Mouse (Mus musculus) right cerebral cortex, postnatal 36 days (tissue): Measurements from ENCODE around the gene Ube2d3.
"Not testable (repeated sequence)": the region's sequence is repeated elsewhere in the genome, so short reads cannot be mapped to it uniquely, and the experiment has no call there.

Experiments used
- DNase-seq, 2 experiments: peaks; one replicate each; pipeline ENCODE4 v3.0.0; 2022; ENCODE audit warnings: low spot score in 2 of 2, mixed read lengths in 1 of 2

Ube2d3 gene

GRCm38 (mm10) chr3:135438531-135438912, 573 bp downstream of the Ube2d3 start:
- DNase-seq = peak; percentile 86 to 90

- peak; percentile 65 to 73 for DNase-seq
These were observed 1.1 kb downstream of the Ube2d3 start for GRCm38 (mm10) chr3:135438913-135439531.

- DNase-seq = no peak
These were observed 1.7 kb downstream of the Ube2d3 start for GRCm38 (mm10) chr3:135439651-135440050.

GRCm38 (mm10) chr3:135440221-135440620, 2.3 kb downstream of the Ube2d3 start:
- no peak for DNase-seq

- no peak for DNase-seq
These were observed 2.7 kb downstream of the Ube2d3 start for GRCm38 (mm10) chr3:135440621-135441020.

GRCm38 (mm10) chr3:135444930-135445329, 7.0 kb downstream of the Ube2d3 start:
- DNase-seq = no peak

GRCm38 (mm10) chr3:135458981-135459380, 21.0 kb downstream of the Ube2d3 start:
- no peak for DNase-seq

GRCm38 (mm10) chr3:135468402-135468801, 30.5 kb downstream of the Ube2d3 start:
- DNase-seq = no peak

- no peak for DNase-seq
These were observed 31.2 kb downstream of the Ube2d3 start for GRCm38 (mm10) chr3:135469146-135469545.

GRCm38 (mm10) chr3:135469974-135470373, 32.0 kb downstream of the Ube2d3 start:
- DNase-seq = peak; percentile 65 to 69

GRCm38 (mm10) chr3:135470823-135471222, 32.9 kb downstream of the Ube2d3 start:
- no peak for DNase-seq

- DNase-seq = no peak
These were observed 37.1 kb downstream of the Ube2d3 start for GRCm38 (mm10) chr3:135475025-135475424.

- peak in 1 of 2 experiments; percentile 23 for DNase-seq
These were observed 38.3 kb downstream of the Ube2d3 start for GRCm38 (mm10) chr3:135476286-135476685.

- DNase-seq = no peak
These were observed 39.0 kb downstream of the Ube2d3 start for GRCm38 (mm10) chr3:135476977-135477376.

- DNase-seq = not testable (repeated sequence)
These were observed 41.1 kb downstream of the Ube2d3 start for GRCm38 (mm10) chr3:135479090-135479489.

GRCm38 (mm10) chr3:135480767-135481166, 42.8 kb downstream of the Ube2d3 start:
- no peak for DNase-seq

GRCm38 (mm10) chr3:135481608-135482007, 43.7 kb downstream of the Ube2d3 start:
- DNase-seq = no peak

- not testable (repeated sequence) for DNase-seq
These were observed 46.7 kb downstream of the Ube2d3 start for GRCm38 (mm10) chr3:135484650-135485049.

- DNase-seq = peak; percentile 44 to 61
These were observed 47.4 kb downstream of the Ube2d3 start, which contains the start of gene Manba for GRCm38 (mm10) chr3:135485128-135485899. Gene Manba, plus strand, starts transcription at chr3:135485611.

- no peak for DNase-seq
These were observed 47.9 kb downstream of the Ube2d3 start for GRCm38 (mm10) chr3:135485900-135486241.

GRCm38 (mm10) chr3:135486351-135486750, 48.4 kb downstream of the Ube2d3 start:
- no peak for DNase-seq

- no peak for DNase-seq
These were observed 49.9 kb downstream of the Ube2d3 start for GRCm38 (mm10) chr3:135487803-135488202.

- no peak for DNase-seq
These were observed 52.0 kb downstream of the Ube2d3 start for GRCm38 (mm10) chr3:135489865-135490520.
